Mouse (Mus musculus): ENCODE measurements around the gene Trim50.
"Not testable (repeated sequence)": the region's sequence is repeated elsewhere in the genome, so short reads cannot be mapped to it uniquely, and the experiment has no call there.

Trim50 gene

DNA sequence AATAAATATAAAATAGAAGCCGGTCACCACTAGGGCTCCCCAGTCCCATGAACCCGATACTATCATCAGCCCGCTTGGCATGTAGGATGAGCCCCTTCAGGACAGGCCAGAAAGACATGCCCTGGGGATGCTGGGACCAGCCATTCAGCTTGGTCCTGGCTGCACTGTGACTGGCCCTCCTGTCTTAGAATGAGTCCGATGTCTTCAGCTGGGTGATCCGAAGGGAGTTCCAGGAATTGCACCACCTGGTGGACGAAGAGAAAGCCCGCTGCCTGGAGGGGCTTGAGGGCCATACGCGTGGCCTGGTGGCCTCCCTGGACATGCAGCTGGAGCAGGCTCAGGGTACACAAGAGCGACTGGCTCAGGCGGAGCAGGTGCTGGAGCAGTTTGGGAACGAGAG lies 10.4 kb downstream of the Trim50 start:
- in situ Hi-C loops (cut with MboI; ENCODE audit: low pct_unique_long_range_greater_than_20kb in 1 of 2, low sequenced_read_pairs in 2 of 2, unreplicated experiment in 1 of 2) = no loop called here

DNA sequence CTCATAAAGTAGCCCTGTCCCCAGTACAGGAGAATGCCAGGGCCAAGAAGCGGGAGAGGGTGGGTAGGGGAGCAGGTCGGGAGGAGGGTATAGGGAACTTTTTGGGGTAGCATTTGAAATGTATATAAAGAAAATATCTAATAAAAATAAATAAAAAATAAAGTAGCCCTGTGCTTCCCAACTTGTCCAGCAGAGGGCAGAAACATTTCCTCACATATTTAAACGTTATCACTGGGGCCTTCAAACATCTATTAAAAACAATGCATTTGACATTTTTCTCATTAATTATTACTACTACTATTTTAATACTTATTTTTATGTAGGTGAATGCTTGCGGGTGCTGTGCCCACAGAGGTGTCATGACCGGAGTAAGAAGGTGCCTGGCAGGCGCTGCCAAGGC lies 14.7 kb downstream of the Trim50 start:
- in situ Hi-C loops (cut with MboI; ENCODE audit: low pct_unique_long_range_greater_than_20kb in 1 of 2, low sequenced_read_pairs in 2 of 2, unreplicated experiment in 1 of 2) = no loop called here

DNA sequence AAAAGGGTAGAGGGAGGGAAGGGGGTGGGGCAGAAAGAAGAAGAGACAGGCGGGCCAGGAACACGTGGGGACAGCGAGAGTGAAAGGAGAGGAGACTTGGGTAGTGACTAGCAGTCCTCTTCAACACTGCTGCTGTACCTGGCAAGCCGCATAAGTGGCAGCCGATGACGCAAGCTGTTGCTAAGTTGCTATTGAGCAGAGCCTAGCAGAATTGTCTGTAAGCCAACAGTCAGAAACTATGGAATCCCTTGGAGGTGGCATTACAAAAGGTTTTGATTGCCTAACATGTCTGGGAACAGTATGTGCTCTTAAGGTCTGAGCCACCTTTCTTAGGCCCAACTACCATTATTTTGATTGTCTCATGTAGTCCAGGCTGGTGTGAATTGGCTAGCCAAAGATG lies 15.2 kb downstream of the Trim50 start:
- in situ Hi-C loops (cut with MboI; ENCODE audit: low pct_unique_long_range_greater_than_20kb in 1 of 2, low sequenced_read_pairs in 2 of 2, unreplicated experiment in 1 of 2) = no loop called here

DNA sequence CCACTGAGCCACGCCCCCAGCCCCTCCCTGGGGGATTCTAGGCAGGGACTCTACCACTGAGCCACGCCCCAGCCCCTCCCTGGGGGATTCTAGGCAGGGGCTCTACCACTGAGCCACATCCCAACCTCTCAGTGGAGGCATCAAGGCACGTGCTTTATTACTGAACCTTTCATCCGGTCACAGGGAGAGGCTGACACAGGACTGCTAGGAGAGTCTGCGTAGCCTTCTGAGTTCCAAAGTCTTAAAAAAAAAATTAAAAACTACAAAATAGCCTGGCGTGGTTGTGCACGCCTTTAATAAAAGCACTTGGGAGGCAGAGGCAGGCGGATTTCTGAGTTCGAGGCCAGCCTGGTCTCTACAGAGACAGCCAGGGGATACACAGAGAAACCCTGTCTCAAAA lies 16.1 kb downstream of the Trim50 start:
- in situ Hi-C loops (cut with MboI; ENCODE audit: low pct_unique_long_range_greater_than_20kb in 1 of 2, low sequenced_read_pairs in 2 of 2, unreplicated experiment in 1 of 2) = not testable (repeated sequence)

DNA sequence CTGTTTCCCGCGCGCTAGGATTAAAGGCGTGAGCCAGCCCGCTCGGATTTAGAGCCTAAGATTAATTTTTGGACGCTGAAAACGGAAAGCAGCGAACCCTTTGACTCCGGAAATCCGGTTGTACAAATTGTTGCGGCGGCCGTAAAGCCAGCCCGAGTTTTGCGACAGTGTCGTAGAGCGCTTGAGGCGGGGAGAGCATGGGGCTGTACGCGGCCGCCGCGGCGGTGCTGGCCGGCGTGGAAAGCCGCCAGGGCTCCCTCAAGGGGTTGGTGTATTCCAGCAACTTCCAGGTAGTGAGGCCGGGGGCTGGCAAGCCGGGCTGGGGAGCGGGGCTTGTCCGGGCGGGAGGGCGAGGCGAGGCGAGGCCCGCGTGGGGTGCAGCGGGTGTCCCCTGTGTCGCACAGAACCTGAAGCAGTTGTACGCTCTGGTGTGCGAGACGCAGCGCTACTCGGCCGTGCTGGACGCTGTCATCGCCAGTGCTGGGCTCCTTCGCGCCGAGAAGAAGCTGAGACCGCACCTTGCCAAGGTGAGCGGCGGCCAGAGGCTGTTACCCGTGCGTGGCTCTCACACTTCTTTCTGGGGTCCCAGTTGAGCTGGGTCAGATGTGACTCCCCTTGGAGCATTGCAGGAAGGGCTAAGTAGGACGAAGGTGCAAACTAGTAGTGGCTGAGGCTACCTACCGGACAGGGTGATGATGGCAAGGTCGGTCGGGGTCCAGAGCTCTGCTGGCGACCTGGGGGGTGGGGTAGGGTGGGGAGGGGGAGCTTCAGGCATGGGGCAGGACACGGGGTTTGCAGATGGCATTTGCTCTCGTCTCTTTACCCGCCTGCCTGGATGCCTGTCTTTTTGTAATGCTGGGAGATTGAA lies 16.9 kb downstream of the Trim50 start, which contains the start of gene Nsun5:
Gene Nsun5, plus strand, starts transcription at position 167 of the 868 bp plus-strand sequence.
- in situ Hi-C loops (cut with MboI; ENCODE audit: low pct_unique_long_range_greater_than_20kb in 1 of 2, low sequenced_read_pairs in 2 of 2, unreplicated experiment in 1 of 2) = no loop called here

DNA sequence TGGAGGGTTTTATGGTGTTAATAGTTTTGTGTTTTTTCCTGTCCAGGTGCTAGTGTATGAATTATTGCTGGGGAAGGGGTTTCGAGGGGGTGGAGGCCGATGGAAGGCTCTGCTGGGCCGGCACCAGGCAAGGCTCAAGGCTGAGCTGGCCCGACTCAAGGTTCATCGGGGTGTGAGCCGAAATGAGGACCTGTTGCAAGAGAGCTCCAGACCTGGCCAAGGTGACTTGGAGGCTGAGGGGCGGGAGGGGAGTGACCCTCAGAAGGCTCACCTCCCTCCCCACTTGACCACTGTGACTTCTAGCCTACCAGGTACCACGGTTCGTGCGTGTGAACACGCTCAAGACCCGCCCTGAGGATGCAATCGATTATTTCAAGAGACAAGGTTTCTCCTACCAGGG lies 18.1 kb downstream of the Trim50 start:
- in situ Hi-C loops (cut with MboI; ENCODE audit: low pct_unique_long_range_greater_than_20kb in 1 of 2, low sequenced_read_pairs in 2 of 2, unreplicated experiment in 1 of 2) = no loop called here

DNA sequence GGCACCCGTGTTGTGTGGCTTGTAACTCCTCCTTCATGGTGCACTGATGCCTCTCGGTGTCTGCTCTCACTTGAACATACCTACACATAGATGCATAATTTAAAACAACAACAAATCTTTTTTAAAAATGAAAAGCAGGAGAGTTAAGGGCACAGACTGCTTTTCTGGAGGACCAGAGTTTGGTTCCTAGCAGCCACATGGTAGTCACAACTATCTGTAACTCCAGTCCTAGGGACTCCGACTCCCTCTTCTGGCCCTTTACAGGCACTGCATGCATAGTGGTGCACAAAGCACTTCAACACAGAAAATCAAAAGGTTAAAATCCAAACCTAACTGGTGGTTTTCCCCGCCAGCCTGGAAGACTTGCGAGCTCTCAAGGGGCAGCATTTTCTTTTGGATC lies 20.5 kb downstream of the Trim50 start:
- in situ Hi-C loops (cut with MboI; ENCODE audit: low pct_unique_long_range_greater_than_20kb in 1 of 2, low sequenced_read_pairs in 2 of 2, unreplicated experiment in 1 of 2) = no loop called here

DNA sequence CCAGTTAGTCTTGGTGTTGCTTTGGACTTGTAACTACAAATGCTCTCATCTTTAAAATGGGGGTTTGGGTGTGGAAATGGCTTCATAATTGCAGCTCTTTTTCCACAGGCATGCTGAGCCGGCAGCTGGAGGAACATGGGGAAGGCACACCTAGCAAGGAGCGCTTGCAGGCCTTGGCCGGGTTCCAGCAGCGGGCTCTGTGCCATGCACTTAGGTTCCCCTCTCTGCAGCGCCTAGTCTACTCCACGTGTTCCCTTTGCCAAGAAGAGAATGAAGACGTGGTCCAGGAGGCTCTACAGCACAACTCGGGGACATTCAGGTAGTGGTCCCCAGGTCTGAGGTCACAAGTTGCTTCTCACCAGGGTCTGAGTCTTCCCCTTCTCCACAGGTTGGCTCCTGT lies 22.1 kb downstream of the Trim50 start:
- in situ Hi-C loops (cut with MboI; ENCODE audit: low pct_unique_long_range_greater_than_20kb in 1 of 2, low sequenced_read_pairs in 2 of 2, unreplicated experiment in 1 of 2) = no loop called here

DNA sequence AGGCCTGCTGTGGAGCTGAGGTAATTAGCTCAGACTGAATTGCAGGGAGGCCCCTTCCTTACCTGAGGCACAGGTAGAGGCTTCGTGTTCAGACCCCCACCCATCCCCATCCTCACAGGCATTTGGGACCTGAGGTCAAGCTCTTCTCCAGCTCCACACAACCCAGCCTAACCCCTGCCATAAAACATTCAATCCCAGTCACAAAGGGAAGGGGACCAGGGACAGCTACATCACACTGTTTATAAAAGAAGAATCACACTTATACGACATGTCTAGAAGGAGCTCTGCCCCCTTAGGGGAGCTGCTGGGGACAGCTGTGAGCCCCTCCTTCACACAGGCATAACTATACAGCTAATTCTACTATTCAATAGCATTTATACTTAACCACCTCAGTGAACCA lies 23.2 kb downstream of the Trim50 start:
- in situ Hi-C loops (cut with MboI; ENCODE audit: low pct_unique_long_range_greater_than_20kb in 1 of 2, low sequenced_read_pairs in 2 of 2, unreplicated experiment in 1 of 2) = no loop called here

DNA sequence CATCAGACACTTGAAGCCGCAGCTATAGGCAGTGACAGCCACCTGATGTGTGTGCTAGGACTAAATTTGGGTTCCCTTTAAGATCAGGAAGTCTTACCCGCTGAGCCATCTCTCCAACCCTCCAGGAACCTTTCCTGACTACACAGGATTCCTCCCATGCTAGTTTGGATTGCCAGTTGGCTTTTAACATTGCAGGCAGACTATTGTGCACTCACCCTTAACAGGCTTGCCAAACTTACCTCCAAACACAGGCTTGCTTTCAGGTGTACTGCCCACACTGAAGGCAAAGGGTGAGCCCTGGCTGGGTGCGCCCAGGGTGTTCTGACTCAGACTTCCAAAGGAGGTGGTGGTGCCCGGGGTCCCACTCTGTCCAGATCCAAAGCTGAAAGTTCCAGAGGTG lies 27.6 kb downstream of the Trim50 start:
- in situ Hi-C loops (cut with MboI; ENCODE audit: low pct_unique_long_range_greater_than_20kb in 1 of 2, low sequenced_read_pairs in 2 of 2, unreplicated experiment in 1 of 2) = no loop called here

DNA sequence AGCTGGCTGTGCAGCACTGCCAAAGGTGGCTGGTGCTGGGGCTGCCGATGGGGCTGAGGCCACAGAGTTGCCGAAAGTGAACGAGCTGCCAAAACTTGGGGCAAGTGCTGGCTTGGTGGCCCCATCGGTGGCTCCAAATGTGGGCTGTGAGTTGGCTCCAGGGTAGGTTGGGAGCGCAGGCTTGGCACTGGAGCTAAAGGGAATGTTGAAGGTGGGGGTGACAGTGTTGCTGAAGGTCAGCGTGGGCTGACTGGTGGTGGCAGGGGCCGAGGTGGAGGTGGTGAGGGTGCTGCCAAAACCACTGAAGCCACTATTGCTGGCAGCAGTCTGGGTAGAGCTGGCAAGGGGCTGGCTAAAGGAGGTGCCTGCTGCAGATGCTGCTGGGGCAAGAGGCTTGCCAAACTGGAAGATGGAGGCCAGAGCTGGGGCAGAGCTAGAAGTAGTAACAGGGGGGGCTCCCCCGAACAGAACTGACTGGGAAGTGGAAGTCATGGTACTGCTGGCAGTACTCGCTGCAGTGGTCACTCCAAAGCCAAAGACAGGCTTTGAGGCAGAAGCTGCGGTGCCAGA lies 28.3 kb downstream of the Trim50 start:
- in situ Hi-C loops (cut with MboI; ENCODE audit: low pct_unique_long_range_greater_than_20kb in 1 of 2, low sequenced_read_pairs in 2 of 2, unreplicated experiment in 1 of 2) = no loop called here

DNA sequence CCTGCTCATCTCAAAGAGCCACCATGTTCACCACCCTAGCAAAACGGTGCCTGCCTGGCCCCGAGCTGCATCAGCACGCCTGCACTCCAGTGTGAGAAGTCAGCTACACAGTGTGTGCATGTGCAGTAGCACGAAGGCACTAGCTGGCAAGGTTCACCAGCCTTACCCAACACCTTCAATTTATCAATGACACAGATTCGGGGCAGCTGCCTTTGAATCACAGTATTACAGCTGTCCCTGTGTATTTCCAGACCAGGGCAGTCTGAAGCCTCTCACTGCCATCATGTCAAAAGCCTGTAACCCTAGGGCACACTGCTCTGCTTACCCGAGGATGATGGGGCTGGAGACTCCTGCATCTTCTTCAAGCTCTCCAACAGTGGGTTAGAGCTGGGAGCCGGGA lies 29.7 kb downstream of the Trim50 start:
- in situ Hi-C loops (cut with MboI; ENCODE audit: low pct_unique_long_range_greater_than_20kb in 1 of 2, low sequenced_read_pairs in 2 of 2, unreplicated experiment in 1 of 2) = no loop called here

DNA sequence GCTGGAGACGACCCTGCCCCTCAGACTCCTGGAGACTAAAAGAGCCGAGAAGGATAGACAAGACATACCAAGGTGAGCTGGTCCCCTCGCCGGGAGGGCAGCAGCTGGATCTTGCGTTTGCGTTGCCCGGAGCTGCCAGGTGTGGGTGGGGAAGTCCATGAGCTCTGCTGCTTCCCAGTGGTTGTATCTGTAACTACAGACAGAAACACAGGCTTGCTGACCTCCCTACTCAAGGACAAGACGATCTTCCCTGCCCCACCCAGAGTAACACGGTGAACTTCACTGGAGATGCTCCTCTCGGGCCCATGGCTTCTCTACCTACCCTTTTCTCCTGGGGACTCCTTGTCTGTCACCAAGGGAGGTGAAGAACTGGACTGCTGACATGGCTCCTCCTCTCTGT lies 30.7 kb downstream of the Trim50 start:
- in situ Hi-C loops (cut with MboI; ENCODE audit: low pct_unique_long_range_greater_than_20kb in 1 of 2, low sequenced_read_pairs in 2 of 2, unreplicated experiment in 1 of 2) = no loop called here

DNA sequence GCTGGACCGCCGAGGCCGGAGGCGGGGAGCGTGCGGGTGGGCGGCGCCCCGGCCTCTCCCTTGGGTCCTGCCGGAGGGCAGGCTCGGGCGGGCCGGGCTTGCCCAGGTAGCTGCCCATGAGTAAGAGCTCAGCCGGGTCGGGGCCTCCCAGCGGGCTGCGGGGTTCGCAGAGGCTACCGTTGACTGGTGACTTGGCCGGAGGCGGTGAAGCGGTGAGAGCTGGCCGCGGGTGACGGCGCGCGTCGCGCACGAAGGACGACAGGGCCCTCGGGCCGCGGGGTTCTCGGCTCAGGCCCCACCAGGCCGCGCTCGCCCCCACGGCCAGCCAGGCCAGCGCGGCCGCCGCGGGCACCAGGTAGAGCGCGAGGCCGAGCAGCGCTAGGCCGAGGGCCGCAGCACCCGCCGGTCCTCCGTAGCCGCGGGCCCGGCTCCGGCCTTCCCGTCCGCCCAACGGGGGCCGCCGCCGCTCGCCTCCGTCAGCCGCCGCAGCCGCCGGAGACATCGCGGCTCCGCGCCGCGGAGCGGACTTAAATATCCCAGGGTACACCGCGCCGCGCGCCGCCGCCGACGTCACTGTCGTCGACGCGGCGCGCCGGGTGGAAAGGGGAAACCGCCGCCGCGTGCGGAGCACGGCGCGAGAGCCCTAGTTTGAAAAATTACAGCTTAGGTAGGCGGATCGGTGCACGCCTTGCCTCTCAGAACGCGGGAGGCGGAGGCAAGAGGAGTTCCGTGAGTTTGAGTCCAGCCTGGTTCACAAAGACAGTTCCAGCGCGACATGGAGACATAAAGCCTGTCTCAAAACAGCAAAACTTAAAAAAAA lies 41.1 kb downstream of the Trim50 start, which contains the start of gene Pom121:
Gene Pom121, minus strand, starts transcription at position 543 of the 820 bp plus-strand sequence.
- in situ Hi-C loops (cut with MboI; ENCODE audit: low pct_unique_long_range_greater_than_20kb in 1 of 2, low sequenced_read_pairs in 2 of 2, unreplicated experiment in 1 of 2) = no loop called here

DNA sequence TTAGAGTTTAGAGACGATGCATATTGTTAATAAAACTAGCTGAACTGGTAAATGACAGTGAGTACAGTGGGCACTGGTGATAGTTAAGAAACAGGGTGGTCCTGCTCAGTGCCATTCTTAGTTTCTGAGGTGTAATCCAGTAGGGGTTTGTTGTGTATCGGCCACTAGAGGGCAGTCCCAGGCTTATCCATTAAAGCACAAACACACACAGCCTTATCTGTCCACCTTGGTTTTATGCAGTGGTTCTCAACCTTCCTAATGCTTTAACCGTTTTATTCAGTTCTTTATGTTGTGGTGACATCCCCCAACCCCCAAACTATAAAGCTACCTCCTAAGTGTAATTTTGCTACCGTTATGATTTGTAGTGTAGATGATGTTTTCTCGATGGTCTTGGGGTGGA lies 42.7 kb downstream of the Trim50 start:
- in situ Hi-C loops (cut with MboI; ENCODE audit: low pct_unique_long_range_greater_than_20kb in 1 of 2, low sequenced_read_pairs in 2 of 2, unreplicated experiment in 1 of 2) = no loop called here

DNA sequence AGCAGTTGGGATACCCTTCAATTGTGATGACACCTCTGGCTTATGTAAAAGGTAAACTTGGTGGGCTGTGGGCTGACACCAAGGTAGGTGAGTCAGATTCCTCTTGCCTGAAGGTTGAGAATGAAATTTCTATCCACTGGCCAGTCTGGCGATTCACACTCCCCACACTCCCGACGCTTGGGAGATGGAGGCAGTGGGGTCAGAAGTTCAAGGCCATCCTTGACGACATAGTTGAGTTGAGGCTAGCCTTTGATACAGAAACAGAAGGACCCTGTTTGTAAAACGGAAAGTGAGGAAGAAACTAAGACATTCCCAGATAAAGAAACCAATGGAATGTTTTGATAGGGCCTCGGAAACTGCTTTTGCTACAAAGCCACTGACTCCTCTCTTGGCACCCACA lies 46.3 kb downstream of the Trim50 start:
- in situ Hi-C loops (cut with MboI; ENCODE audit: low pct_unique_long_range_greater_than_20kb in 1 of 2, low sequenced_read_pairs in 2 of 2, unreplicated experiment in 1 of 2) = no loop called here

DNA sequence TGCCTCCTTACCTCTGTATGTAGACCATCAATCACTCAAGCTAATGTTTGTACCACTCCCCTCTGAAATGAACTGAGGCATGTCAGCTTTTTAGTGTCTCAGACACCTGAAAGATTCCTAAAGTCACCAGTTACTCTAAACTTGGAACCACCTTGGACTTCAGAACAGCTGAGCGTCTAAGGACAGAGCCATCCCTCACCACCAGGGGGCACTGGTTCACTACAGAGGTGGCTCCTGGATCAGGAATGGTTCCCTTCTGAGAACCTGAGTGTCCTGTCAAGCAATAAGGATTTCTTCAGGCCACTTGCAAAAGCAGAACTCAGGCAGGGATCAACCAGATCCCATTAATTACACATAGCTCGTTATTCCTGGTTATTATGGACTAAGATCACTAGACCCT lies 47.1 kb downstream of the Trim50 start:
- in situ Hi-C loops (cut with MboI; ENCODE audit: low pct_unique_long_range_greater_than_20kb in 1 of 2, low sequenced_read_pairs in 2 of 2, unreplicated experiment in 1 of 2) = loop anchor here (5.0 to 25.0 kb wide), 3 partner anchors 92 to 362 kb away; no protein-coding TSS in a partner anchor

DNA sequence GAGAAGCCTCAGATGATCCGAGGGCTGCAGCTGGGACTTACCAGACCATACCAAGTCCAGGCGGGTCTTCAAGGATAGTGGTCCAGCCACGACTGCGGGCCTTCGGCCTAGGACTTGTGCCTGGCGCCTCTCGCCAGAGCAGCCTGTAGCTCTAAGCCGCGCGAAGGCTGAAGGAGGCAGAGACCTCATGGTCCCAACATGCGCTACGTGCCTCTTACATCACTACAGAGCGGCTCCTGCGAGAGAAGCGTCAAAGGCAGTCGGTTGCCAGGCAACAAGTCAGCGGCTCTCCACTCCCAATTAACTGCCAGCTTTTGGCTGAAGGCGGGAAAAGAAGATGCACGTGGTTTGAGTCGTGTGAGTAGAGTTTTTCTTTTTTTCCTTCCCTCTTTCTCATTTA lies 51.5 kb downstream of the Trim50 start:
- in situ Hi-C loops (cut with MboI; ENCODE audit: low pct_unique_long_range_greater_than_20kb in 1 of 2, low sequenced_read_pairs in 2 of 2, unreplicated experiment in 1 of 2) = loop anchor here (5.0 to 25.0 kb wide), 3 partner anchors 88 to 358 kb away; no protein-coding TSS in a partner anchor

DNA sequence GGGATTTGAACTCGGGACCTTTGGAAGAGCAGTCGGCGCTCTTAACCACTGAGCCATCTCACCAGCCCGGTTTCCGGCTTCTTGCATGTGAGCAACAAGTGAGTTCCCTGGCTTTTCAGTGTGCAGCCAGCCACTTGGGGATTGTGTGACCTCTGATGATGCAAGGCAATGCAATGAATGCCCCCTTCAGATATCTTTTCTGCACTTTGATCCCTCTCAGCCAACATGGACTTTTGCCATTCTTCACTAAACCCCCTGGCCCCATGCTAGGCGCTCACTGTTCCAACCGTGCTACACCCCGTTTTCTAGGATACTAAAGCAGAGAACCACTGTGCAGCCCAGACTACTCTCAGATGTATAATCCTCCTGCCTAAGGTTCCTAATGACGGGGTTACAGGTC lies 52.3 kb downstream of the Trim50 start:
- in situ Hi-C loops (cut with MboI; ENCODE audit: low pct_unique_long_range_greater_than_20kb in 1 of 2, low sequenced_read_pairs in 2 of 2, unreplicated experiment in 1 of 2) = loop anchor here (10.0 to 25.0 kb wide), 2 partner anchors 209 to 357 kb away; no protein-coding TSS in a partner anchor
